Comparison of ENCODE assay signal across 24 mouse cellular contexts in the genomic region with DNA sequence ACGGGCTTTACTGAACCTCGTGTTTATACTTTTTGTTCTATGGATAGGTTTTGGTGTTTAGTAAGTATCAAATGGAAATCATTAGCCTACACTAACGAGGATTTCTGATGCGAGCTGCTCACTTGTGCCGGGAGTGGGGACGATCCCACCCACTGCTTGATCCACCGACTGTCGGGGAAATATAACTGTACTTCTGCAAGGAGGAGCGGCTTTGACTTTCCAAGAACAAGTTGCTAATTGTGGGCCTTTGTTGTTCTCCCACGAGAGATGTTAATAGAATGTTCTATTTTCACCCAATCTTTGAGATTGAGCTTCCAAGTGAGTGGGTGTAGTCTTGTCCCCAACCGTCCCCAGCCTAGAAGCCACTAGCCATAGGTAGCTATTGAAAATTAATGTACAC.
DNase-seq lines count a peak whose midpoint lies in the region; ATAC-seq and TF ChIP-seq lines count a peak whose summit lies in the region.
"Had no signal": no experiment of that assay in that cellular context is flagged by ENCODE, and none has a peak within 500 bp of the region (broad histone marks: within the 10 kb centered on the region; RNA-seq: fewer than 3 reads in every experiment).

No protein-coding gene starts in this region.

- H3K4me1 ChIP-seq in hindbrain, postnatal 0 days (ENCODE audit: insufficient read depth, low read length), result no peaks in the 10 kb centered on the region
- H3K4me1 ChIP-seq in hindbrain, embryonic 16.5 days (ENCODE audit: control insufficient read depth, insufficient read depth, low read depth, low read length), result no peaks in the 10 kb centered on the region
- no peaks in the 10 kb centered on the region for H3K4me1 ChIP-seq in neural tube, embryonic 15.5 days
- 0 out of 2 replicates have a peak, but pooled peaks cover 2% of the 10 kb centered on the region for H3K4me1 ChIP-seq in limb, embryonic 15.5 days
- H3K4me1 ChIP-seq: forebrain, embryonic 10.5 days; heart, embryonic 15.5 days; intestine, embryonic 15.5 days; midbrain, embryonic 12.5 days had no signal

- no peaks in the 10 kb centered on the region for H3K9me3 ChIP-seq in hindbrain, postnatal 0 days (ENCODE audit: low read length)
- no peaks in the 10 kb centered on the region for H3K9me3 ChIP-seq in hindbrain, embryonic 16.5 days (ENCODE audit: control insufficient read depth, low read length)
- H3K9me3 ChIP-seq in neural tube, embryonic 15.5 days (replicated peaks), result no peaks in the 10 kb centered on the region
- no peaks in the 10 kb centered on the region for H3K9me3 ChIP-seq in limb, embryonic 15.5 days
- H3K9me3 ChIP-seq: forebrain, embryonic 10.5 days; heart, embryonic 15.5 days; intestine, embryonic 15.5 days; midbrain, embryonic 12.5 days had no signal

- H3K27ac ChIP-seq in hindbrain, postnatal 0 days, result no peak overlapping the region
- H3K27ac ChIP-seq in hindbrain, embryonic 16.5 days (ENCODE audit: low read depth, low read length), result no peak overlapping the region
- no peak overlapping the region for H3K27ac ChIP-seq in neural tube, embryonic 15.5 days (replicated peaks)
- no peak overlapping the region for H3K27ac ChIP-seq in left cerebral cortex, adult 2 months
- H3K27ac ChIP-seq in limb, embryonic 15.5 days, result no peak overlapping the region
- H3K27ac ChIP-seq: forebrain, embryonic 10.5 days; gastrocnemius, adult 2 months; heart, embryonic 15.5 days; hindbrain, embryonic 14.5 days; intestine, embryonic 15.5 days; midbrain, embryonic 12.5 days; stomach, postnatal 0 days had no signal

- no peak overlapping the region for H3K9ac ChIP-seq in hindbrain, postnatal 0 days (replicated peaks; ENCODE audit: low read length)
- no peak overlapping the region for H3K9ac ChIP-seq in hindbrain, embryonic 16.5 days (ENCODE audit: low read depth, low read length)
- H3K9ac ChIP-seq in neural tube, embryonic 15.5 days (replicated peaks), result no peak overlapping the region
- H3K9ac ChIP-seq in limb, embryonic 15.5 days, result no peak overlapping the region
- H3K9ac ChIP-seq: heart, embryonic 15.5 days; hindbrain, embryonic 14.5 days; intestine, embryonic 15.5 days; midbrain, embryonic 12.5 days had no signal

- peak overlapping the region; percentile 10; the same call in 1 of the 2 replicates for H3K4me2 ChIP-seq in hindbrain, postnatal 0 days (ENCODE audit: low read depth, low read length)
- H3K4me2 ChIP-seq in hindbrain, embryonic 16.5 days (ENCODE audit: low read length), result no peak overlapping the region
- H3K4me2 ChIP-seq in neural tube, embryonic 15.5 days, result peak overlapping the region; percentile 15
- H3K4me2 ChIP-seq in limb, embryonic 15.5 days, result peak overlapping the region; percentile 35
- H3K4me2 ChIP-seq: heart, embryonic 15.5 days; hindbrain, embryonic 14.5 days; intestine, embryonic 15.5 days; midbrain, embryonic 12.5 days had no signal

- 77% methylated on average over 11 of the region's 11 CpGs for WGBS in hindbrain, postnatal 0 days
- WGBS in hindbrain, embryonic 16.5 days, result 64% methylated on average over 11 of the region's 11 CpGs
- WGBS in neural tube, embryonic 15.5 days, result 67% methylated on average over 11 of the region's 11 CpGs
- 50% methylated on average over 11 of the region's 11 CpGs for WGBS in limb, embryonic 15.5 days

- ATAC-seq in hindbrain, postnatal 0 days, result no peak
- ATAC-seq in hindbrain, embryonic 16.5 days, result no peak
- no peak for ATAC-seq in neural tube, embryonic 15.5 days (ENCODE audit: low FRiP score)
- no peak for ATAC-seq in limb, embryonic 15.5 days (ENCODE audit: insufficient number of reproducible peaks, low FRiP score, low TSS enrichment, low read depth)
- no peak for ATAC-seq in megakaryocyte, adult 5-6 weeks (ENCODE audit: poor library complexity, severe bottlenecking)
- ATAC-seq: CD4-positive, CD25-positive, alpha-beta regulatory T cell, adult 4 months; forebrain, embryonic 16.5 days; intestine, embryonic 15.5 days had no signal

- no peaks in the 10 kb centered on the region for H3K27me3 ChIP-seq in hindbrain, postnatal 0 days (ENCODE audit: insufficient read depth, low read length)
- H3K27me3 ChIP-seq in hindbrain, embryonic 16.5 days (replicated peaks; ENCODE audit: control insufficient read depth, insufficient read depth, low read length), result no peaks in the 10 kb centered on the region
- no peaks in the 10 kb centered on the region for H3K27me3 ChIP-seq in neural tube, embryonic 15.5 days (replicated peaks)
- no peaks in the 10 kb centered on the region for H3K27me3 ChIP-seq in limb, embryonic 15.5 days
- H3K27me3 ChIP-seq: heart, embryonic 15.5 days; intestine, embryonic 15.5 days; midbrain, embryonic 12.5 days had no signal

- TF ChIP-seq CTCF in hindbrain, postnatal 0 days (IDR thresholded peaks at IDR 0.05; ENCODE audit: low read depth), result no peak
- TF ChIP-seq CTCF in left cerebral cortex, adult 2 months (IDR thresholded peaks at IDR 0.05), result no peak

- H3K4me3 ChIP-seq in hindbrain, postnatal 0 days (ENCODE audit: low read length), result no peak overlapping the region
- H3K4me3 ChIP-seq in hindbrain, embryonic 16.5 days (ENCODE audit: low read length), result no peak overlapping the region
- no peak overlapping the region for H3K4me3 ChIP-seq in neural tube, embryonic 15.5 days (replicated peaks)
- H3K4me3 ChIP-seq in left cerebral cortex, adult 2 months, result peak overlapping the region; percentile 13; the same call in 1 of the 2 replicates
- H3K4me3 ChIP-seq in limb, embryonic 15.5 days, result no peak overlapping the region
- H3K4me3 ChIP-seq: forebrain, embryonic 10.5 days; gastrocnemius, adult 2 months; heart, embryonic 15.5 days; intestine, embryonic 15.5 days; midbrain, embryonic 12.5 days had no signal

- no peak for DNase-seq in hindbrain, postnatal 0 days (ENCODE audit: low spot score)
- no peak for DNase-seq in neural tube, embryonic 10.5 days (ENCODE audit: extremely low spot score, low spot score)
- peak in 1 of 2 experiments; percentile 17 for DNase-seq in left cerebral cortex, adult 2 months (ENCODE audit: extremely low spot score in 1 of 2, low spot score in 2 of 2)
- DNase-seq in heart, adult 9 months (ENCODE audit: low spot score in 2 of 2), result no peak
- DNase-seq: cerebellum, adult 11-12 months; cerebellum, postnatal 14 days; gastrocnemius, adult 2 months; heart, postnatal 4 days; kidney, adult 8-10 months; kidney, postnatal 14 days; layer of hippocampus, postnatal 36 days; lung, postnatal 10 days had no signal

- no peaks in the 10 kb centered on the region for H3K36me3 ChIP-seq in hindbrain, postnatal 0 days (ENCODE audit: insufficient read depth, low read length)
- H3K36me3 ChIP-seq in hindbrain, embryonic 16.5 days (ENCODE audit: control insufficient read depth, insufficient read depth, low read length), result no peaks in the 10 kb centered on the region
- no peaks in the 10 kb centered on the region for H3K36me3 ChIP-seq in neural tube, embryonic 15.5 days
- H3K36me3 ChIP-seq in limb, embryonic 15.5 days, result no peaks in the 10 kb centered on the region
- H3K36me3 ChIP-seq: forebrain, embryonic 10.5 days; heart, embryonic 15.5 days; intestine, embryonic 15.5 days; midbrain, embryonic 12.5 days had no signal

- intact Hi-C loops in left cerebral cortex, adult 2 months (cut with DNase I), result no loop called here
